Mouse (Mus musculus) heart, adult 9 months (tissue): ENCODE data around the gene Crb3.

Experiments
- DNase-seq, 2 experiments: peaks; one replicate each; pipeline ENCODE4 v3.0.0; 2022; ENCODE audit warnings: low spot score in 2 of 2

The Crb3 gene

GRCm38 (mm10) chr17:57062011-57062521 lies 3.2 kb downstream of the Crb3 start:
- DNase-seq = no peak

- DNase-seq = no peak
Observed at GRCm38 (mm10) chr17:57062548-57062947, 3.6 kb downstream of the Crb3 start.

GRCm38 (mm10) chr17:57063031-57063430 lies 4.1 kb downstream of the Crb3 start:
- no peak for DNase-seq

GRCm38 (mm10) chr17:57066908-57067307 lies 8.0 kb downstream of the Crb3 start:
- DNase-seq = no peak

GRCm38 (mm10) chr17:57070272-57070671 lies 11.4 kb downstream of the Crb3 start:
- no peak for DNase-seq

GRCm38 (mm10) chr17:57070699-57071098 lies 11.8 kb downstream of the Crb3 start:
- no peak for DNase-seq

- no peak for DNase-seq
Observed at GRCm38 (mm10) chr17:57076916-57077315, 18.0 kb downstream of the Crb3 start.

- peak; percentile 24 to 40 for DNase-seq
Observed at GRCm38 (mm10) chr17:57078336-57078735, 19.4 kb downstream of the Crb3 start, which contains the start of gene Dennd1c. Gene Dennd1c, minus strand, starts transcription at chr17:57078514.

GRCm38 (mm10) chr17:57079919-57080318 lies 21.0 kb downstream of the Crb3 start:
- no peak for DNase-seq

GRCm38 (mm10) chr17:57081234-57081842 lies 22.4 kb downstream of the Crb3 start:
- no peak for DNase-seq

GRCm38 (mm10) chr17:57082481-57082880 lies 23.6 kb downstream of the Crb3 start:
- DNase-seq = no peak

GRCm38 (mm10) chr17:57085970-57086757 lies 27.3 kb downstream of the Crb3 start:
- DNase-seq = no peak

- DNase-seq = no peak
Observed at GRCm38 (mm10) chr17:57087049-57087832, 28.3 kb downstream of the Crb3 start, which contains the start of gene Tubb4a. Gene Tubb4a, minus strand, starts transcription at chr17:57087782.

- no peak for DNase-seq
Observed at GRCm38 (mm10) chr17:57094222-57094621, 35.3 kb downstream of the Crb3 start.

GRCm38 (mm10) chr17:57095855-57096622 lies 37.1 kb downstream of the Crb3 start:
- peak; percentile 70 to 83 for DNase-seq

GRCm38 (mm10) chr17:57096623-57096920 lies 37.7 kb downstream of the Crb3 start:
- peak; percentile 58 to 83 for DNase-seq

- DNase-seq = no peak
Observed at GRCm38 (mm10) chr17:57098321-57098720, 39.4 kb downstream of the Crb3 start.

GRCm38 (mm10) chr17:57099629-57100325 lies 40.9 kb downstream of the Crb3 start:
- DNase-seq = no peak

- DNase-seq = no peak
Observed at GRCm38 (mm10) chr17:57102276-57102675, 43.4 kb downstream of the Crb3 start.

GRCm38 (mm10) chr17:57104496-57104895 lies 45.6 kb downstream of the Crb3 start:
- DNase-seq = no peak
